Mouse (Mus musculus) left cerebral cortex, adult 8-10 months (tissue): ENCODE measurements around the gene Nhsl1. TPM values are rescaled to one million over a fixed set of nuclear protein-coding genes. Genes with fewer than 3 reads are reported as not detected.

ENCODE experiments used
- DNase-seq, 2 experiments: peaks; one replicate each; pipeline ENCODE4 v3.0.0; 2022; ENCODE audit warnings: low spot score in 2 of 2
- total RNA-seq, 4 experiments: library from RNA; stranded (reverse); gene quantifications; 2 replicates each; pipeline ENCODE4 v1.2.4; 2022

The Nhsl1 gene
- total RNA-seq, 4 experiments from 2014 or later = 22.8 to 26.2 (median 23.7) TPM

GRCm38 (mm10) chr10:18483658-18484057 lies 164.9 kb downstream of the Nhsl1 start:
- no peak for DNase-seq

DNA sequence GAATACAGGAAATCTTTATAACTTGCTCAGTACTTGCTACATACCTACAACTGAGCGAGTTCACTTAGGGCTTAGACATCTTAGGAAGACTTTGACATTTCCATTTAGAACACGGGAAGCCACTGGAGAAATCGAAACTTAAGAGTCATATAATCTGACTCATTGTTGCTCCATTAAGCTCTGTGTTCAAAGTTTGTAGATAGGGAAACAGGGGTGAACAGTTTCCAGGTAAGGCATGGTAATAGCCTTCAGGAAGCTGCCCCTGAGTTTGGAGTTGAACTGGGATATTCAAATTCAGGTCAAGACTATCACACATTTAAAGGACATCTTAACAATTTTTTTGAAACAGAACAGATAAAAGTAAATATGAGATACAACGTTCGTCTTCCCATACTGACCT lies 165.9 kb downstream of the Nhsl1 start:
- no peak for DNase-seq

DNA sequence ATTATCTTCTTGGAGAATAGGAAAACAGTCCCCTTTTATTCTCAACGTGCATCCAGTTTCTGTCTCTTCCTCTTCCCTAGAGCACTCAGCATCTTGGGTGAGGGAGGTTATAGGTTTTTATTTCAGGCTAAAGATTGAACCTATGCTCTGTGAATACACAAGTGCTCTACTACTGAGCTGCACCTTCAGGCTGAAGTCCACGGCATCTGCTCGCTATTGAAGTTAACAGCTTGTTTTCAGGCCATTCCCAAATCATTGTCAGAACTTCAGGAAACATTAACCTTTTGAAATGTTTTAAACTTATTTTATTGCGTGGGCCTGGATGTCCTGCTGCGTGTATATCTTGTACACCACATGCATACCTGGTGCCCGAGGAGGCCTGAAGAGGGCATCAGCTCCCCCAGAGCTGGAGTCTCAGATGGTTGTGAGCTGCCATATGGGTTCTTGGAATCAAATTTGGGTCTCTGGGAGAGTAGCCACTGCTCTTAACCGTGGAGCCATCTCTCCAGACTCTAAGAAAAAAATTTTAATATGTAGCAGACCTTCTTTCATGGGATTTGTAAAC lies 169.5 kb downstream of the Nhsl1 start:
- DNase-seq = no peak

GRCm38 (mm10) chr10:18489936-18490335 lies 171.2 kb downstream of the Nhsl1 start:
- DNase-seq = no peak

GRCm38 (mm10) chr10:18491952-18492351 lies 173.2 kb downstream of the Nhsl1 start:
- DNase-seq = no peak

DNA sequence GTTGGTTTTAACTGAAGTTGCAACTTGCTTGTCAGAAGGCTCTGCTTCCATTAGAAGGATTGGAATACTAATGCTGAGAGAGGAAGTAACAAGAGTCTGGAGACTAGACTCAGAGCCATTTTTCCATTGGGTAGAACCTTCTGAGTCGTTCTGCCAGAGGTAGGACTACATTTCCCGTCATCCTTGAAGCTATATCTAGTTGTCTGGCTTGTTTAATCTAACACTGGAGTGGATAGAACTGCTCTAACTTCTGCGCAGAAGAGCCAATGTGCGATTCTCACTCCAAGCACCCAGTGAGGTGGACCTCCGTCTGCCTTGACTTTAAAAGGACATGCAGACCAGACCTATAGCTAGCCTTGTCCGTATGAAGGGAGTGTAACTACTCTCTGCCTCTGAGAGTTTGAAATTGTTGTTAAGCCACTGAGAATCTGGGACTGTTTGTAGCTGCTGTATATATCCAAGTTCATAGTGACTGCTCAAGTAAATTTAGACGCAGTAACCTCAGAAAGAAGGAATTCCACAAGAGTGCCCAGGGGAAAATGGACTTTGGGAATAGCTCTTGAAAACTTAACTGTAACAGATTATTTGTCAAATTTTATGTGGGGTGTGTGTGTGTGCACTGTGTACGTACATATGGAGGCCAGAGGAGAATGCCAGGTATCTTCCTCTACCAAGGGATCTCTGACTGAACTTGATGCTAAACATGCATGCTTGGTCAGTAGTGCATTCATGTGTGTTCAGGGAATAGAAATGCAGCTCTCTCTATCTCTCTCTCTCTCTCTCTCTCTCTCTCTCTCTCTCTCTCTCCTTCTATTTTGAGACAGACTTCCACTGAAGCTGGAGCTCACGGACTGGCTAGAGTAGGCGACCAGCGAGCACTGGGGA lies 174.5 kb downstream of the Nhsl1 start:
- DNase-seq = no peak

GRCm38 (mm10) chr10:18494249-18494648 lies 175.5 kb downstream of the Nhsl1 start:
- DNase-seq = no peak

GRCm38 (mm10) chr10:18497066-18497465 lies 178.3 kb downstream of the Nhsl1 start:
- no peak for DNase-seq

- no peak for DNase-seq
These were observed 183.2 kb downstream of the Nhsl1 start for GRCm38 (mm10) chr10:18501997-18502396.

DNA sequence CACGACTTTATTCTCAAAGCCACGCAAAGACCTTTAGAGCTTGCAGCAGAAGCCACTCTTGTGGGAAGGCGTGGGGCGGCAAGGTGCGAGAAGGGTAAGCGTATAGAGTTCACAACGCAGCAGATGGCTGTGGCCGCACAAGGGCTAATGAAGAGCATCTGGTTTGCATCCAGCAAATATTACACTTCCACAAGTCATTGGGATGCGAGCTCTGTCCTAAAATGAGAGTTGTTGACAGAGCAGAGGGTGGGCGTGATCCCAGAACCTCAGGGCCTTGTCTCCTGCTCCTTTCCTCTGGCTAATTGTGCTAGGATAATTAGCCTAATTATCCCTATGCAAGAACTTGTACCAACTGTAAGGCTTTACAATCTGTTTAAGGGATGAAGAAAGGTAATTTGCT lies 186.9 kb downstream of the Nhsl1 start:
- no peak for DNase-seq

GRCm38 (mm10) chr10:18506501-18506946 lies 187.7 kb downstream of the Nhsl1 start:
- no peak for DNase-seq

DNA sequence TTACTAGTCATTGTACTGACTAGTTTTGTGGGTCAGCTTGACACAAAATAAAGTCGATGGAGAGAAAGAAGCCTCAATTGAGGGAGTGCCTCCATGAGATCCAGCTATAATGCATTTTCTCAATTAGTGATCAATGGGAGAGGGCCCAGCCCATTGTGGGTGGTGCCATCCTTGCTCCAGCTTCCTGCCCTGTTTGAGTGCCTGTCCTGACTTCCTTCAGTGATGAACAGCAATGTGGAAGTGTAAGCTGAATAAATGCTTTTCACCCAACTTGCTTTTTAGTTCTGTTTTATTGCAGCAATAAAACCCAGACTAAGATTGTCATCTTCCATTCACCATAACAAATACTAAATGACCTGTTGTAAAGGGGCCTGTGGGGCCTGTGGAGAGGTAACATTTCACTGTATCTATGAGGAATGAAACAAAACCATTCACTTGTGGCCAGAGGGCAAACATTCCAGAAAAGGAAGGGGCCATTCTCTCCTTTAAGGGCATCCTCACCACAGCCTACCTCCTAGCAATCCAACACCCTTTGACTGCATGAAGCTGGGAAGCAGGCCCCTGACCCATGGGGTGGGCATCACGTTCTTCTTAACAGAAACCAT lies 189.2 kb downstream of the Nhsl1 start:
- DNase-seq = no peak

GRCm38 (mm10) chr10:18508586-18508985 lies 189.8 kb downstream of the Nhsl1 start:
- DNase-seq = peak in 1 of 2 experiments; percentile 42

- no peak for DNase-seq
These were observed 191.9 kb downstream of the Nhsl1 start for GRCm38 (mm10) chr10:18510663-18511062.

DNA sequence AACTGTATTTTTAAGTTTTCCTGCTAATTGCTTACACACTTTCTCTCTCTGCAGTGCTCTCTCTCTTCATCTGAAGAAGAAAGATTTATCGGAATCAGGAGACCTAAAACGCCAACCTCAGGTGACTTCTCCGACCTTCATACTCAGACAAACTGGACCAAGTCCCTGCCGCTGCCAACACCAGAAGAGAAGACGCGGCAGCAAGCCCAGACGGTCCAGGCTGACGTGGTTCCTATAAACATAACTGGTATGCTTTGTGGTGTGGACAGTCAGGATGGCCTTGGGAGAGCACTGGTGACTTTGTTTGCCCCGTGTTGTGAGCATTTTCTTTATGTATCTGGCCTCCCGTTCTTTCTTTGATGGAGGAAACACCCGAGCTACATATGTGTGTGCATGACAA lies 192.7 kb downstream of the Nhsl1 start:
- no peak for DNase-seq

DNA sequence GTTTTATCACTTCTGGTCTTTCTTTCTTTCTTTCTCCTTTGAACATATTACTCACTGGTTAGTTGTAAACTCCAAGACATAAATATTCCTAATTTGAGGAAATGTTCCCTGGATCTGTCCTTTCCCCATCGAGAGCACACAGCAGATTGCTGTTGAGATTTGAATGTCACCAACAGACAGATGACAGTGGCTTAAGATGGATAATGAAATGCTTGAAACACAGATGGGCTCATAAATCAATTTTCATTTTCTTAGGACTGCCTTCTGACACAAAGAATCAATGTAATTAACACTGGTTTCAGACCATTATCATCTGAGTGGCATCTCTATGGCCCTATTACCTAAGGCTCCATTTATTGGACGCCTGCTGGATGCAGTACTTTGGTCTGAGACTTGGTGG lies 203.8 kb downstream of the Nhsl1 start:
- DNase-seq = no peak

- DNase-seq = peak in 1 of 2 experiments; percentile 13
These were observed 206.5 kb downstream of the Nhsl1 start for GRCm38 (mm10) chr10:18525311-18525710.

DNA sequence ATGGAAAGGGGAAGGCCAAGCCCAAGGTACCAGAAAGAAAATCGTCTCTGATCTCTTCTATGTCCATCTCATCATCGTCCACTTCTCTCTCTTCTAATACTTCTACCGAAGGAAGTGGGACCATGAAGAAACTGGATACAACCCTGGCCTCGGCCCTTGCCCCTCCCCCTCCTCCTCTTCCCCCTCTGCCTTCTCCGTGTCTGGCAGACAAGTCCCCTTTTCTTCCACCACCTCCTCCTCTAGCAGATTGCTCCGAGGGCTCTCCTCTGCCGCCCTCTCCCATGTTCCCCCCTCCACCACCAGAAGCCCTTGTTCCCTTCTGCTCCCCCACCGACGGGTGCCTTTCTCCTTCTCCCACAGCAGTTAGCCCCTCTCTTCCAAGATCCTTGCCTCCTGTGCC lies 206.9 kb downstream of the Nhsl1 start:
- DNase-seq = no peak

DNA sequence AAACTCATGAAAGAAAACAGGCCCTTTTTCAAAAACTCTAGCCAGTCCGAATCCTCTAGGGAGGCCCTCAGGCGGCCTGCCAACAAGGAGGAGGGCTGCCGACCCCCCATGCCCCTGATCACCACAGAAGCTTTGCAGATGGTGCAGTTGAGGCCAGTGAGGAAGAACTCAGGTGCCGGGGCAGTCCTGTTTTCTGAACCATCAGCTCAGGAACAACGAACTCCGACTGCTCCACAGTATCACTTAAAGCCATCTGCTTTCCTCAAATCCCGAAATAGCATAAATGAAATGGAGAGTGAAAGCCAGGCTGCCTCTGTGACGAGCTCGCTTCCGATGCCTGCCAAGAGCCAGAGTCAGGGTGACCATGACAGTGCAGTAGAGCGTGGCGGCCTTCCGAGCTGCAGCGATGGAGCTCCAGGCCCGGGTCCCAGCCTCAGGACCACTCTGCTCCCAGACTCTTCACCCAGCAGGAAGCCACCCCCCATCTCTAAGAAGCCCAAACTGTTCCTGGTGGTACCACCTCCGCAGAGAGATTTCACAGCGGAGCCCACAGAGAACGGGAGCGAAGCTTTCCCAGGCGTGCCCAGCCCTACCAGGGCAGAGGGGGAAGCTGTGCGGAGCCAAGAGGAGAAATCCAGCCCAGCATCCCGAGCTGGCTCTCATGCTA lies 207.5 kb downstream of the Nhsl1 start:
- peak in 1 of 2 experiments; percentile 56 for DNase-seq

DNA sequence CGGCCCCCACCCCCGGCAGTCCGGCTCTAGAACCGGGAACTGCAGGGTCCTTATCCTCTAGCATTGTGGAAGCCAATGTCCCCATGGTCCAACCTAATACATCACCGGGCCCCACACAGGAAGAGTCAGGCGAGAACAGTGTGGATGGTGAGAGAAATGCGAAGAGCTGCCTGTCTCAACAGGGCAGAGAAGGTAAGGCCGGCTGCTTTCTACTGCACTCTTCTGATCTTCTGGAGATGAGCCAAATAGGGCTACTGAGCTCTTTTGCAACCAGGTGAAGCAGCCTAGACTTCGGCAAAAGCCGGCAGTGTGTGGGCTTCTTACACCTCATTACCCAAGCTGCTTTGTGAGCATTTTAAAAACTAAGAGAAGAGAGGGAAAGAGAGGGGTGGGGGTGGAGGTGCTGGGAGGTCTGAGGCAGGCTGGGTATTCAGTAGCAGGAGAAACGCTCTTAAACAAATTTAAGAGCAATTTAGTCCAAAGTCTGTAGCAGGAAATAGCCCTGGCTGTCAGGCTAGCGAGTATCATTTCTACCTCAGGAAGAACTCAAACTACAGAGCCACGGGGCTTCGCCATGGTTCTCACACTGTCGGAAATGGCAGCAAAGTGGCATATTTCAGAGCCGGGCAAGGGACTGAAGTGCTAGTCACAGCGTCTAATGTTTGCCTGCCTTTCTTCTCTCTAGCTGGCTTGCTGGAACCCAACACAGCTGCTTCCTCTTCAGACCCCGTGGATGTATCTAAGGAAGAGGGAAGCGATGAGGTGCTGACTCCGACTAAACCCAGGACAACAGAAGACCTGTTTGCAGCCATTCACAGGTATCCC lies 208.3 kb downstream of the Nhsl1 start:
- peak in 1 of 2 experiments; percentile 43 for DNase-seq

- no peak for DNase-seq
These were observed 209.0 kb downstream of the Nhsl1 start for GRCm38 (mm10) chr10:18527766-18528165.
